Mouse (Mus musculus): ENCODE results near the gene Arhgef10l. TPM values are rescaled to one million over a fixed set of nuclear protein-coding genes. Genes with fewer than 3 reads are reported as not detected.

Arhgef10l gene
- polyA plus RNA-seq, 1 experiment from 2014 or later: 23.6 TPM

- Histone ChIP-seq H3K4me1 (replicated peaks; ENCODE audit: control insufficient read depth, insufficient read depth, low read length) (peaks cover 37% of the 10 kb centered on the region), H3K4me3 (ENCODE audit: low read depth, low read length) (no peak overlapping the region), H3K9ac (ENCODE audit: low read length) (peak overlapping the region; percentile 35; the same call in 1 of the 2 replicates), H3K4me2 (ENCODE audit: low read depth, low read length, severe bottlenecking) (no peak overlapping the region), H3K36me3 (ENCODE audit: control insufficient read depth, insufficient read depth, low read length) (no peaks in the 10 kb centered on the region), H3K27ac (ENCODE audit: low read depth, low read length) (peak overlapping the region; percentile 96), H3K27me3 (ENCODE audit: control insufficient read depth, insufficient read depth, low read length) (no peaks in the 10 kb centered on the region), H3K9me3 (ENCODE audit: control insufficient read depth, low read length) (no peaks in the 10 kb centered on the region)
- DNase-seq (ENCODE audit: low spot score) (no peak), ATAC-seq (replicated peaks; ENCODE audit: low FRiP score) (no peak)
- WGBS: 64% methylated on average over 12 of the region's 12 CpGs
Measured at GRCm38 (mm10) chr4:140625651-140626525, 39.9 kb downstream of the Arhgef10l start.

GRCm38 (mm10) chr4:140624468-140625176, 41.2 kb downstream of the Arhgef10l start:
- Histone ChIP-seq H3K4me1 (replicated peaks; ENCODE audit: control insufficient read depth, insufficient read depth, low read length) (peaks cover 37% of the 10 kb centered on the region), H3K9me3 (ENCODE audit: control insufficient read depth, low read length) (no peaks in the 10 kb centered on the region), H3K4me3 (ENCODE audit: low read depth, low read length) (no peak overlapping the region), H3K4me2 (ENCODE audit: low read depth, low read length, severe bottlenecking) (peak overlapping the region; percentile 43), H3K27me3 (ENCODE audit: control insufficient read depth, insufficient read depth, low read length) (no peaks in the 10 kb centered on the region), H3K27ac (ENCODE audit: low read depth, low read length) (peak overlapping the region; percentile 96), H3K9ac (ENCODE audit: low read length) (peak overlapping the region; percentile 57), H3K36me3 (ENCODE audit: control insufficient read depth, insufficient read depth, low read length) (no peaks in the 10 kb centered on the region)
- peak; percentile 94 for ATAC-seq (replicated peaks; ENCODE audit: low FRiP score)
- WGBS: 2% methylated on average over 10 of the region's 12 CpGs
- DNase-seq (ENCODE audit: low spot score): peak; percentile 92

GRCm38 (mm10) chr4:140624087-140624467, 41.7 kb downstream of the Arhgef10l start:
- Histone ChIP-seq H3K27ac (ENCODE audit: low read depth, low read length) (peak overlapping the region; percentile 96), H3K4me2 (ENCODE audit: low read depth, low read length, severe bottlenecking) (peak overlapping the region; percentile 43), H3K9ac (ENCODE audit: low read length) (peak overlapping the region; percentile 57), H3K27me3 (ENCODE audit: control insufficient read depth, insufficient read depth, low read length) (no peaks in the 10 kb centered on the region), H3K9me3 (ENCODE audit: control insufficient read depth, low read length) (no peaks in the 10 kb centered on the region), H3K36me3 (ENCODE audit: control insufficient read depth, insufficient read depth, low read length) (no peaks in the 10 kb centered on the region), H3K4me3 (ENCODE audit: low read depth, low read length) (no peak overlapping the region; the same call in 1 of the 2 replicates), H3K4me1 (replicated peaks; ENCODE audit: control insufficient read depth, insufficient read depth, low read length) (peaks cover 37% of the 10 kb centered on the region)
- ATAC-seq (replicated peaks; ENCODE audit: low FRiP score): peak; percentile 20; the same call in 1 of the 2 replicates
- 2% methylated on average over 10 of the region's 10 CpGs for WGBS
- peak; percentile 68 for DNase-seq (ENCODE audit: low spot score)

GRCm38 (mm10) chr4:140622819-140623218, 43.0 kb downstream of the Arhgef10l start:
- ATAC-seq (replicated peaks; ENCODE audit: low FRiP score): no peak
- Histone ChIP-seq H3K4me1 (replicated peaks; ENCODE audit: control insufficient read depth, insufficient read depth, low read length) (peaks cover 34% of the 10 kb centered on the region), H3K9me3 (ENCODE audit: control insufficient read depth, low read length) (no peaks in the 10 kb centered on the region), H3K27ac (ENCODE audit: low read depth, low read length) (no peak overlapping the region), H3K4me2 (ENCODE audit: low read depth, low read length, severe bottlenecking) (no peak overlapping the region; the same call in 1 of the 2 replicates), H3K36me3 (ENCODE audit: control insufficient read depth, insufficient read depth, low read length) (no peaks in the 10 kb centered on the region), H3K4me3 (ENCODE audit: low read depth, low read length) (no peak overlapping the region), H3K9ac (ENCODE audit: low read length) (peak overlapping the region; percentile 33), H3K27me3 (ENCODE audit: control insufficient read depth, insufficient read depth, low read length) (no peaks in the 10 kb centered on the region)
- 55% methylated on average over 4 of the region's 4 CpGs for WGBS
- no peak for DNase-seq (ENCODE audit: low spot score)

- Histone ChIP-seq H3K4me2 (ENCODE audit: low read depth, low read length, severe bottlenecking) (no peak overlapping the region), H3K4me1 (replicated peaks; ENCODE audit: control insufficient read depth, insufficient read depth, low read length) (peaks cover 28% of the 10 kb centered on the region), H3K27me3 (ENCODE audit: control insufficient read depth, insufficient read depth, low read length) (no peaks in the 10 kb centered on the region), H3K9ac (ENCODE audit: low read length) (no peak overlapping the region), H3K27ac (ENCODE audit: low read depth, low read length) (no peak overlapping the region), H3K36me3 (ENCODE audit: control insufficient read depth, insufficient read depth, low read length) (no peaks in the 10 kb centered on the region; the same call in 1 of the 2 replicates), H3K9me3 (ENCODE audit: control insufficient read depth, low read length) (no peaks in the 10 kb centered on the region), H3K4me3 (ENCODE audit: low read depth, low read length) (no peak overlapping the region)
- ATAC-seq (replicated peaks; ENCODE audit: low FRiP score): no peak
- WGBS: 83% methylated on average over 5 of the region's 5 CpGs
- DNase-seq (ENCODE audit: low spot score): no peak
Measured at GRCm38 (mm10) chr4:140620496-140620895, 45.3 kb downstream of the Arhgef10l start.

GRCm38 (mm10) chr4:140617391-140618385, 48.1 kb downstream of the Arhgef10l start:
- 74% methylated on average over 16 of the region's 16 CpGs for WGBS
- Histone ChIP-seq H3K27me3 (ENCODE audit: control insufficient read depth, insufficient read depth, low read length) (no peaks in the 10 kb centered on the region), H3K4me2 (ENCODE audit: low read depth, low read length, severe bottlenecking) (no peak overlapping the region), H3K36me3 (ENCODE audit: control insufficient read depth, insufficient read depth, low read length) (no peaks in the 10 kb centered on the region; the same call in 1 of the 2 replicates), H3K9me3 (ENCODE audit: control insufficient read depth, low read length) (no peaks in the 10 kb centered on the region), H3K4me1 (replicated peaks; ENCODE audit: control insufficient read depth, insufficient read depth, low read length) (peaks cover 11% of the 10 kb centered on the region), H3K27ac (ENCODE audit: low read depth, low read length) (no peak overlapping the region), H3K4me3 (ENCODE audit: low read depth, low read length) (no peak overlapping the region), H3K9ac (ENCODE audit: low read length) (no peak overlapping the region; the same call in 1 of the 2 replicates)
- no peak for ATAC-seq (replicated peaks; ENCODE audit: low FRiP score)
- DNase-seq (ENCODE audit: low spot score): no peak

GRCm38 (mm10) chr4:140616894-140617293, 48.9 kb downstream of the Arhgef10l start:
- H3K4me1 ChIP-seq (replicated peaks; ENCODE audit: control insufficient read depth, insufficient read depth, low read length): peaks cover 8% of the 10 kb centered on the region; the same call in 1 of the 2 replicates

GRCm38 (mm10) chr4:140616196-140616595, 49.6 kb downstream of the Arhgef10l start:
- Histone ChIP-seq H3K4me2 (ENCODE audit: low read depth, low read length, severe bottlenecking) (no peak overlapping the region), H3K9ac (ENCODE audit: low read length) (no peak overlapping the region), H3K36me3 (ENCODE audit: control insufficient read depth, insufficient read depth, low read length) (no peaks in the 10 kb centered on the region; the same call in 1 of the 2 replicates), H3K27ac (ENCODE audit: low read depth, low read length) (no peak overlapping the region), H3K9me3 (ENCODE audit: control insufficient read depth, low read length) (no peaks in the 10 kb centered on the region), H3K4me1 (replicated peaks; ENCODE audit: control insufficient read depth, insufficient read depth, low read length) (peaks cover 11% of the 10 kb centered on the region), H3K4me3 (ENCODE audit: low read depth, low read length) (no peak overlapping the region), H3K27me3 (ENCODE audit: control insufficient read depth, insufficient read depth, low read length) (no peaks in the 10 kb centered on the region)
- no peak for ATAC-seq (replicated peaks; ENCODE audit: low FRiP score)
- 88% methylated on average over 7 of the region's 7 CpGs for WGBS
- no peak for DNase-seq (ENCODE audit: low spot score)

More at GRCm38 (mm10) chr4:140616894-140617293, 48.9 kb downstream of the Arhgef10l start:
- 93% methylated on average over 11 of the region's 11 CpGs for WGBS
- no peaks in the 10 kb centered on the region for H3K27me3 ChIP-seq (ENCODE audit: control insufficient read depth, insufficient read depth, low read length)
- no peak overlapping the region for H3K9ac ChIP-seq (ENCODE audit: low read length)
- H3K9me3 ChIP-seq (ENCODE audit: control insufficient read depth, low read length): no peaks in the 10 kb centered on the region
- DNase-seq (ENCODE audit: low spot score) (no peak), ATAC-seq (replicated peaks; ENCODE audit: low FRiP score) (no peak)
- H3K27ac ChIP-seq (ENCODE audit: low read depth, low read length): no peak overlapping the region
- H3K36me3 ChIP-seq (ENCODE audit: control insufficient read depth, insufficient read depth, low read length): no peaks in the 10 kb centered on the region; the same call in 1 of the 2 replicates
- H3K4me3 ChIP-seq (ENCODE audit: low read depth, low read length): no peak overlapping the region
- no peak overlapping the region for H3K4me2 ChIP-seq (ENCODE audit: low read depth, low read length, severe bottlenecking)

Data from forebrain, embryonic 11.5 days (tissue).